Mouse (Mus musculus): ENCODE data around the gene Cep41.

DNA sequence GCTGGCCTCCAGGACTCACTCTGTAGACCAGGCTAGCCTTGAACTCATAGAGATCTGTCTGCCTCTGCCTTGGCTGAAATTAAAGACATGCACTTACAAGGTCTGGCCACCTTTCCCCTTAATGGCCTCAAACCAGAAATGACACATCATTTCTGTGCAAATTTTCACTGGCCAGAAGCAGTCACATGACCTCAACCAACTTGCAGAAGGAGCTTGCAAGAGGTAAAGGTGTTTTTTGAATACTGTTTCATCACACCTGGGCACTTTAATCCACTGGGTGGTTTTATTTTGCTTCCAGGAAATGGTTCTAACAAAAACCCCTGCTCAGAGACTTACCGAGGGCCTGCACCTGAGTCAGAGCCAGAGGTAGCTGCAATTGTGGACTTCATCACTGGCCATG, 63.6 kb downstream of the Cep41 start:
- no peak for TF ChIP-seq POLR2A (IDR thresholded peaks at IDR 0.05; ENCODE audit: control insufficient read depth, extremely low read depth, insufficient read depth, low read length, poor library complexity)
- TF ChIP-seq CTCF (IDR thresholded peaks at IDR 0.05; ENCODE audit: borderline replicate concordance, control insufficient read depth, extremely low read depth, insufficient read depth, low read length, poor library complexity), result no peak
